Mouse (Mus musculus): Measurements from ENCODE around the gene Hoxb5.

Gene Hoxb5

GRCm38 (mm10) chr11:96288455-96289221, 14.5 kb upstream of the Hoxb5 start:
- DNase-seq: no peak

DNA sequence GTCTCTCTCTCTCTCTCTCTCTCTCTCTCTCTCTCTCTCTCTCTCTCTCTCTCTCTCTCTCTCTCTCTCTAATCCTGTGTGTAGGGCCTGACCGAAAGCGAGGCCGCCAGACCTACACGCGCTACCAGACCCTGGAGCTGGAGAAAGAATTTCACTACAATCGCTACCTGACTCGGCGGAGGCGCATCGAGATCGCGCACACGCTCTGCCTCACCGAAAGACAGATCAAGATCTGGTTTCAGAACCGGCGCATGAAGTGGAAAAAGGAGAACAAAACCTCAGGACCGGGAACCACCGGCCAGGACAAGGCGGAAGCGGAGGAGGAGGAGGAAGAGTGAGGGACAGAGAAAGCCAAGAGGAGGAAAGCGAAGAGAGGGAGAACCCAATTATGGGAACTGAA, 13.8 kb upstream of the Hoxb5 start:
- peak; percentile 48 for DNase-seq

DNA sequence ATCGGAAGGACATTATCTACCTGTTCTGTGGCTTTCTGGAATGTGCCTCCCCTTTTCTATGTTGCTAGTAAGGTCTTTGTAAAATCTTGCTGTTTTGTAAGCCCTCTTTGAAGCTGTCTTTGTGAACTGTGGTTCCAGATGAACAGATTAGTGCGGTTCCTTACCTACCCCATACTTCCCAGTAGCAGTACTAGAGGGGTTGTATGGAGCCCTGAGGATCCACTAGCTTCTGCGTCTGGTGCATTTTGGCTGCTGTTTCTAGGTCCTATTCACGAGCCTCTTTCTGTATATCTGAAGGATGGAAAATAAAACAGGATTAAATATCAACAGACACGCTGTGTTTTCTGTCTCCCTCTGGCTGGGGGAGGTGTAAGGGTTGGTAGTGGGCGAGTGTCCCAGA, 13.3 kb upstream of the Hoxb5 start:
- no peak for DNase-seq

- peak; percentile 45 for DNase-seq
Measured at GRCm38 (mm10) chr11:96290705-96291355, 12.3 kb upstream of the Hoxb5 start.

DNA sequence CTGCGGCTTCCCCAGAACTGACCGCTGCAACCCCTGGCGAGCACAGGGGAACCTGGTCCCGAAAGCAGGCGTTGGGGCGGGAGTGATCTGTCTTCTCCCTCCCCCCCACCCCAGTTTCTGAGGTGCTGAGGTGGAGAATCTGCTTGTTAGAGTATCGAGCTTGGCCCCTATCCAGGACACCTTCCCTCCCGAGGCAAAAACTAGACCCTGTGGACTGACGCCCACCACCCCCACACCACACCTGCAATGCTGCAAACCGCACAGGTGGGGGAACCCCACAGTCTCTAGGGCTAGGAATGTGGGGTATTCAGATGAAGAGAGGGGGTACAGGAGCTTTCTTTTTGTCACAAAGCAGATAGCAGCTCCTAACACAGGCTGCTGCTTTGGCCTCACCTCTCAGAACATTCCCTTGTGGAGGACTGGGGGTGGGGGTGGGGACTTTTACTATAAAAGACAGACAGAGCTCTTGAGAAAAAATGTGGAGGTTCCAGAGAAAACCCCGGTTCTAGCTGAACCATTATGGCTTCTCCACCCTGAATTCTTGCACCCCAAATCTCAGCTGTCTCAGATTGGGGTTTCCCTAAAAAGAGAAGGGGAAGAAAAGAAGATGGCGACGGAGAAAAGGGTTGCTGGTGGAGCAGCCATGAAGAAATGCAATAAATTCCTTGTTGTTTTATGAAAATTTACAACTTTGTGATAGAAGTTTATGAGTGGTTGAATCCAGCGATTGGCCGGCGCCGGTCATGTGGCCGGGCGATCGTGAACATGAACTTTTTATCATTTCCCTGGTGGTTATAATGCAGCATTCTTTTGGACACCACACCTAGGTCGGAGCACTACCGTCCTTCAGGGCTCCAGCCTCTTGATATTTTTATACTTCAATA, 11.2 kb upstream of the Hoxb5 start, which contains the start of gene Hoxb6:
Hoxb6 (plus strand) TSS at position 796 of the 884 bp plus-strand sequence.
- peak; percentile 88 for DNase-seq

DNA sequence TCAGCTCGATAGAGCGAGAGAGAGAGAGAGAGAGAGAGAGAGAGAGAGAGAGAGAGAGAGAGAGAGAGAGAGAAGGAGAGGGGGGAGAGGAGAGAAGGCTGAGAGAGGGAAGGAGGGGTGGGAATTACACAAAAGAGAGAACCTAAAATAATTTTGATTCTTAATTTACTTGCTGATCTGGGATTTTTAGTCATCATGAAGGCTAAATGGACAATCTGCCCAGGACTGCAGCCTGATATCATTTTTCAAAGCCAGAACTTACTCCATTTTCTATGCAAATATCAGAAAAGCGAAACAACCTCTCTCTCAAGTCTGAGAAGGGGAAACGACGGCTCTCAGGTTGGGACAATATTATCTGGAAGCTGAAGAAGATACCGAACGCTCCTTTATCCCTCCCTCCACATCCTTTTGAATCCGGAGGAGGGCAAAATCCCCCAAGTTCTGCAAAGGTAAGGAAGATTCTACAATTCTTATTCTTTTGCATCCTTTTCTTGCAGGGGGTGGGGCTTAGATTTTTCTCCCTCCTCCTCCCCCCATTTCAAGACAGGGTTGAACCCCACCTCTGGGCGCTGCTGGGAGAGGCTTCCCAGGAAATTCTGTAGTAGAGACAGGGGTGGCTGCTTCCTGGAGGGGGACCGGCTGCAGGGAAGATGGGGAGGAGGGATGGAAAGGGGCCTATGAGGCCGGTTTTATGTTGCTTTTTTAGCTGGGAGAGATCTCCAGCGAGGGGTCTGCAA, 10.4 kb upstream of the Hoxb5 start:
- DNase-seq: no peak

GRCm38 (mm10) chr11:96293302-96293921, 9.7 kb upstream of the Hoxb5 start:
- DNase-seq: no peak

- DNase-seq: peak; percentile 95
Measured at GRCm38 (mm10) chr11:96294245-96295091, 8.7 kb upstream of the Hoxb5 start.

DNA sequence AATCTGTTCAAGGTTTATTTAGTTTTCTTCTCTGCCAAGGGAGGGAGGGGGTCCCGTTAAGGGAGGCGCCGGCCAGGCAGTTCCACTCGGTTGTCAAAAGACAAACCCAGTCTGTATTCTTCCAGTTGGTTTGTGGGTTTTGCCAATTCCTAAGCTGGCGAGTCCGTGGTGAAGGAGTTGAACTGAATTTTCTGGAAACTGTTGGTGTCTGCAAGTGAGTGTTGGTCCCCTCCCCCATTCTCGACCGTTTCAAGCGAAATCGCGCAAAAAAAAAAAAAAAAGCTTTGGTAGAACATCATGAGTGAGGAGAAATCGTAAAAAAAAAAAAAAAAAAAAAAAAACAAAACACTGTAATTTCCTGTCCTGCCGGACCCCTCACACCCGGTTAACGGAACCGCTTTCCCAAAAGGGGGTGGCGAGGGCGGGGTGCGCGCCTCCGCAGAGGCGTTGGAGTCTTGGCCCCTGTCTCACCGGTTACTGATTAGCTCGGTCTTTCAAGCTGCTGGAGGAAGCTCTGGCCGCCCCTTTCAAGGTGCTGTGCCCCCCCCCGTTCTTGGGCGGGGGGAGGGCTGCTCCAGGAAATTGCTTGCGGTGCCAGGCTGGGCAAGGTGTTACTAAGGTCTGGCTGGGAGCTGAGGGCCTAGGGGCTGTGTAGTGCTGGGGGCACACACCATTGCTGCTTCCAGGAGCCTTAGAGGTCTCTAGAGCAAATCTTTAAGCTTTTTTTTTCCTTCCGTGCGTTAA, 7.9 kb upstream of the Hoxb5 start:
- DNase-seq: peak; percentile 93

GRCm38 (mm10) chr11:96296997-96297396, 6.1 kb upstream of the Hoxb5 start:
- DNase-seq: no peak

- DNase-seq: no peak
Measured at GRCm38 (mm10) chr11:96297428-96297827, 5.7 kb upstream of the Hoxb5 start.

GRCm38 (mm10) chr11:96297968-96298635, 5.0 kb upstream of the Hoxb5 start:
- no peak for DNase-seq

GRCm38 (mm10) chr11:96298895-96299667, 4.1 kb upstream of the Hoxb5 start:
- DNase-seq: peak; percentile 92

- DNase-seq: no peak
Measured at GRCm38 (mm10) chr11:96299781-96300180, 3.4 kb upstream of the Hoxb5 start.

DNA sequence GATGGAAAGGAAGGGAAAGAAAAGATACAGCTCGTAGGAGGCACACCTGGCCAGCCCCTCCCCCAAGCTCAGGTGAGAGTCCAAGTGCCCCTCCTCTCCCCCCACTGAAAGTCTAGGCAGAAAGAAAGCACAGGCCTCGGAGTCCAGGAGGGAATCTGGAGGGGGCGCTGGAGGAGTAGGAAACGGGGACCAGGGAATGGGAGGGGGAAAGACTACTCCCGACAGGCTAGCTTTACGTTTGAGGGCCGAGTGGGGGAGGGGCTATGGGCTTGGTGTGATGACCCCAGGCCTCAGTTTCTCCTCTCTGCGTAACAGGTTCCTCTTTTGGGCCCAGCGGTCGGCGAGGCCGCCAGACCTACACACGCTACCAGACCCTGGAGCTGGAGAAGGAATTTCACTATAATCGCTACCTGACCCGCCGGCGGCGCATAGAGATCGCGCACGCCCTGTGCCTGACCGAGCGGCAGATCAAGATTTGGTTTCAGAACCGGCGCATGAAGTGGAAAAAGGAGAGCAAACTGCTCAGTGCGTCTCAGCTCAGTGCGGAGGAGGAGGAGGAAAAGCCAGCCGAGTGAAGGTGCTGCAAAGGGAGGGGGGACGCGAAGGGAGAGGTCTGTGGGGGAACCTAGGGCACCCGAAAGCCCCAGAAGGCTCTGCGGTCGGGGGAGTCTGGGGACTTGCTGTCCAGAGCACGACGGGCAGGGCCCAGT, 2.6 kb upstream of the Hoxb5 start:
- DNase-seq: no peak

DNA sequence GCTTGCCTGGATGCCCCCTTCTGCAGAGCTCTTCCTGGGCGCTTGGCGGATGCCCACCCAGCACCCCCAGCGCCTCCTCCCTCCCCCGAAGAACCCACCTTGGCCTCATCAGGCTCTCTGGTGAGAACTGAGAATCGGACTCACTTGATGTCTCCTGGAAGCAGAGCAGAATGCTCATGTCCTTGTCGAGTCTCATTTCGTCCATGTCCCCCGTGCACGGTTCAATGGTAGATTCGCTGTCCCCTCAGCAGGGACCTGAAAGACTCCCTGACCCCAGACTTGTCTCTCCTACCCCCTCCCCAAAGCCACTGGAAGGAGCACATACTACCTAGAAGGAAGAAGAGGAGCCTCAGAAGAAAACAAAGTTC, 2.1 kb upstream of the Hoxb5 start:
- no peak for DNase-seq

- peak; percentile 90 for DNase-seq
Measured at GRCm38 (mm10) chr11:96301837-96302236, 1.3 kb upstream of the Hoxb5 start.

DNA sequence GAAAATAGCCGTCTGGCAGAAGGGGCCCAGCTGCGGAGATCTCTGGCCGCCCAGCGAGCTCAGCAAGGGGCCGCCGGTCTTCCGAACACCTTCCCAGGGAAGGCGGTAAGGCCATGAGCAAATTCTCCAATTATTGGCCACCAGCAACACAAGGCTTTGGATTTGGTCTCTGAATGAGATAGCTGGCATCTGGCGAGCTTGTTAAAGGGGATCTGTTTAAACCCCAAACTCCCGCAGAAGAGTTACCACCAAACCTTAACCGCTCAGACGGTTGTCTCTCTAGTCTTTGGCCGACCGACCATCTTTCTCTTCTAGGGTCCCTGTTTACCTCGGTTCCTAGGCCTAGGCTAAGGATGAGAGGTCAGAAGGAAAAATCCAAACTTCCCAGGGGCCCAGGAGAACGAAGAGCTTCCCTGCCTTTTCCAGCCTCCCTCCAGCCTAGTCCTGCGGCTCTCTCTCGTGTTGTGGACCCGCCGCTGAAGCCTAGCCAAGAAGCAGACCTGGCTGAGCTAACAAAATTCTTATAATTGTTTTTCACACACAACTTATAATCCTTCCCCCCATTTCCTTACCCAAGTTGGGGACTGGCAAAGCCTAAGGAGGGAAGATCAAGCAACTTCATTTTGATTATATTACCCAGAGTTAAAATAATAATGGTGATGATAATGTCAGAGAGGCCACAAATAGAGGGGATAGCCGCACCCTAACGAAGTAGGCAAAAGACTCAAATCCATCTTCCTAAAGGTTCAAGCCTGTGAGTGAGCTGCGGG, 570 bp upstream of the Hoxb5 start:
- DNase-seq: no peak

Measured in kidney, adult 9 months (tissue).